Mouse (Mus musculus): ENCODE measurements at regions not wholly inside any gene's neighbourhood (a gene's known extent, or its start where the extent isn't known, plus 50 kb on each side); places are given as distances from the start of the nearest gene placed in this dataset.

DNA sequence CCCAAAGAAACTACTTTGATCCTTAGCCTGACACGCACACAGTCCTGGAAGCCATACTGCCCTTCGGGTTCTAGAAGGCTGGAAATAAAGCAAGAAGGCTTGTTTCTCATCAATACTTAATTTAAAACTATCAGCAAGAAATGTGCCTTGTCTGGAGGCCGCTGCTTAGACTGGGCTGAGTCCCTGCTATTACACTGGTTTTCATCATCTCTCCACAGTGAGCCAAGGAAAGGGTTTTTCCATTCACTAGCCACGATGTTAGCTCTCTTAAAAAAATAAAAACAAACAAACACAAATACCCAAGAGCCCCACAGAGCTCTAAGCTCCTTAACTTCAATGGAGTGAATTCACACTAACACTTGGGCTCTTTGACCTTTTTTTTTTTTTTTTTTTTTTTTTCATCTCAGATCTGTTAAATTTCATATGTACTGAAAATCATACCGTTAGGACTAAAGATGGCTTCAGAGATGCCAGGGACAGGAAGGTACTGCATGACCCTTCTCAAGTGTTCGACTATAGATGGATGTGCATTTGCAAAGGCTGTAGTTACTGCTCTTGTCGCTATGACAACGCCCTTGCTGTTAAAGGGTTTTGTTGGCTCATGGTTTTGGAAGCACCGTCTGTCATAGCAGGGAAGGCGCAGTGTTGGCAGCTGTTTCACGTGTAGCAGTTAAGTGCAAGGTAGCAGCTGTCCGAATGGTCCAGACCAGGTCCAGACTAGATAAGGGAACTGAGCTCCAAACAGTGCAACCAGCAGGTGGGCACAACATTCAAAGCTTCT lies 98.1 kb upstream of the Klf14 start:
- TF ChIP-seq CTCF (IDR thresholded peaks at IDR 0.05; ENCODE audit: low read depth) (no peak), EP300 (IDR thresholded peaks at IDR 0.05; ENCODE audit: low read depth) (no peak)

Data from liver, embryonic 14.5 days (tissue).